Mouse (Mus musculus) kidney, embryonic 15.5 days (tissue): ENCODE data around the gene Mdn1. TPM values are rescaled to one million over a fixed set of nuclear protein-coding genes. Genes with fewer than 3 reads are reported as not detected.

ENCODE experiments used
- ATAC-seq: fragments of 200-750 bp; cut with Nextera tagmentation; replicated peaks from 2 replicates; pipeline ENCODE4 v1.8.0; 2017; ENCODE audit warnings: moderate TSS enrichment; ENCODE audit not compliant: low FRiP score
- H3K27ac ChIP-seq: fragments of 300-500 bp; sonication (generic); 2 replicates; pipeline ENCODE4 v1.5.1; 2015; ENCODE audit warnings: mild to moderate bottlenecking, inconsistent platforms
- H3K27me3 ChIP-seq: fragments of 300-500 bp; sonication (generic); 2 replicates; pipeline ENCODE4 v1.6.1; 2015; ENCODE audit warnings: inconsistent platforms
- H3K36me3 ChIP-seq: fragments of 300-500 bp; sonication (generic); 2 replicates; pipeline ENCODE4 v1.6.1; 2015; ENCODE audit warnings: inconsistent platforms
- H3K4me1 ChIP-seq: fragments of 300-500 bp; sonication (generic); 2 replicates; pipeline ENCODE4 v1.6.1; 2015; ENCODE audit warnings: inconsistent platforms
- H3K4me2 ChIP-seq: fragments of 300-500 bp; sonication (generic); 2 replicates; pipeline ENCODE4 v1.6.1; 2015; ENCODE audit warnings: moderate library complexity, mild to moderate bottlenecking, inconsistent platforms
- H3K4me3 ChIP-seq: fragments of 300-500 bp; sonication (generic); replicated peaks from 2 replicates; pipeline ENCODE4 v1.5.1; 2015; ENCODE audit warnings: mild to moderate bottlenecking, inconsistent platforms
- H3K9ac ChIP-seq: fragments of 300-500 bp; sonication (generic); 2 replicates; pipeline ENCODE4 v1.6.1; 2015; ENCODE audit warnings: mild to moderate bottlenecking, inconsistent platforms
- H3K9me3 ChIP-seq: fragments of 300-500 bp; sonication (generic); replicated peaks from 2 replicates; pipeline ENCODE4 v1.6.1; 2016; ENCODE audit warnings: inconsistent platforms
- WGBS: fragments of 180-500 bp; shearing (Covaris S2); methylation state at CpG from one replicate; pipeline ENCODE4 v1.1.7; 2015; ENCODE audit warnings: mixed read lengths; 5-methylcytosine and 5-hydroxymethylcytosine counted together
- polyA plus RNA-seq: library from polyadenylated mRNA; unstranded; fragments of >200 nt; fragmentation: Nextera tagmentation; extraction: Ambion mirVana; gene quantifications from 2 replicates; pipeline ENCODE4 v1.2.1, GENCODE M21; 2015

Mdn1 gene
- polyA plus RNA-seq, 1 experiment from 2014 or later: 16.0 TPM

DNA sequence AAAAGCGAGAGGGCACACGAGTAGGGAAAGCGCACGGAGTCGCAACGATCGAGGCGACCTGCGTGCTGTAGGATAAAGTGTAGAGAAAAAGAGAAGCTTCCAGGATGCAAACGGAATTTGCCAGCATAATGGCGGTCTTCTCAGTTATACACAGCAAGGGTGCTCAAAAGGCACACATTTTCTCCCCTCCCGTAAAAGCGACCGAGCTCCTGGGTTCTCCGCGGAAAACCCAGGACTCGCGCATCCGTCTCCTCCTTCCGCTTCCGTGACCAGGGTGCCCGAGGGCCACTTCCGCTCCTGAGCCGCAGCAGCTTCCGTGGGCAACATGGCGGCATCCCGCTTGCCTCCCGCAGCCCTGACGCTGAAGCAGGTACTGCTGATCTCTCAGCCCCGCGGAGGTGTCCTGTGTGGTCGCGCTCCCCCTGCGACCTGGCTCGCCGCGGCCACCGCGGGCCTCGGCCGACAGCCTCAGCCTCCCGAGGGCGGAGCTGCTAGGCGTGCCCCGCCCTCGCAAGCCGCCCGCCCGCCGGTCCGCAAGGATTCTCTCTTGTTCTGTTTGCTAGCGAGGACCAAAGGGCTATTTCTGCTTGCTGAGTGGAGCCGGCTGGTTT, 143.2 kb downstream of the Mdn1 start, which contains the start of gene Lyrm2:
TSS of gene Lyrm2 (plus strand) at position 288 of the 611 bp plus-strand sequence.
- H3K9me3 ChIP-seq: no peaks in the 10 kb centered on the region
- H3K27ac ChIP-seq: peak within 1 kb of the TSS; percentile 100
- peak; percentile 96 for ATAC-seq
- H3K4me2 ChIP-seq: peak within 1 kb of the TSS; percentile 72
- peak within 1 kb of the TSS; percentile 86 for H3K4me3 ChIP-seq
- H3K27me3 ChIP-seq: no peaks in the 10 kb centered on the region
- peak within 1 kb of the TSS; percentile 76 for H3K9ac ChIP-seq
- peaks cover 10% of the 10 kb centered on the region; the same call in 1 of the 2 replicates for H3K36me3 ChIP-seq
- WGBS: under 1% methylated on average over 53 of the region's 53 CpGs
- peaks cover 7% of the 10 kb centered on the region for H3K4me1 ChIP-seq

- Histone ChIP-seq H3K4me2 (peak overlapping the region; percentile 72), H3K4me1 (peaks cover 7% of the 10 kb centered on the region), H3K27me3 (no peaks in the 10 kb centered on the region), H3K4me3 (peak overlapping the region; percentile 86), H3K36me3 (peaks cover 10% of the 10 kb centered on the region; the same call in 1 of the 2 replicates), H3K9me3 (no peaks in the 10 kb centered on the region), H3K27ac (peak overlapping the region; percentile 100), H3K9ac (peak overlapping the region; percentile 76)
- peak; percentile 37; the same call in 1 of the 2 replicates for ATAC-seq
- WGBS: 11% methylated on average over 9 of the region's 9 CpGs
These were observed 143.8 kb downstream of the Mdn1 start for GRCm38 (mm10) chr4:32800577-32801170.

- no peaks in the 10 kb centered on the region for H3K27me3 ChIP-seq
- 77% methylated on average over 5 of the region's 5 CpGs for WGBS
- no peaks in the 10 kb centered on the region for H3K4me1 ChIP-seq
- no peak overlapping the region for H3K9ac ChIP-seq
- no peak overlapping the region for H3K4me2 ChIP-seq
- H3K36me3 ChIP-seq: peaks cover 3% of the 10 kb centered on the region; the same call in 1 of the 2 replicates
- no peak overlapping the region for H3K27ac ChIP-seq
- ATAC-seq: no peak
- no peak overlapping the region for H3K4me3 ChIP-seq
- no peaks in the 10 kb centered on the region for H3K9me3 ChIP-seq
These were observed 160.6 kb downstream of the Mdn1 start for GRCm38 (mm10) chr4:32817478-32817877.

DNA sequence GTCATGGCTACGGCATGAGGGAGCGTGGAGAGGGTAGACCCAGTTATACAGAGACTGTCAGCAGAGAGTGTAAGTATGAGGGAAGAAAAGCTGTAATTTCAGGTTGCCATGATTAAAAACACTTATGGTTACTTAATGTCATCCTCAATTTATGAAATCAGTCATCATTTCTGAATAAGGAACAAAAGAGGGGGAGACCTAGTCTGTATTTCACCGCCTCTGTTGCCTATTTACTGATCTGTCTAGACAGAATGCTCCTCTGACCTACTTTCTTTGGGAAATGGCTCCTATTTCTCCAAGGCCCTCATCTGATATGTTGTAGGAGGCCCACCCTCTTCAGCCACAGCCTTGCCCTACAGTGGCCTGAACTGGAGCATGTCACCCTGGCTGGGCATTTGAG, 163.8 kb downstream of the Mdn1 start:
- no peaks in the 10 kb centered on the region for H3K9me3 ChIP-seq
- WGBS: 90% methylated on average over 3 of the region's 3 CpGs
- H3K27me3 ChIP-seq: no peaks in the 10 kb centered on the region
- no peak overlapping the region for H3K4me2 ChIP-seq
- H3K27ac ChIP-seq: no peak overlapping the region
- no peak for ATAC-seq
- H3K9ac ChIP-seq: no peak overlapping the region
- H3K4me3 ChIP-seq: no peak overlapping the region
- no peaks in the 10 kb centered on the region for H3K4me1 ChIP-seq
- no peaks in the 10 kb centered on the region; the same call in 1 of the 2 replicates for H3K36me3 ChIP-seq

GRCm38 (mm10) chr4:32824254-32824653, 167.3 kb downstream of the Mdn1 start:
- 58% methylated on average over 8 of the region's 8 CpGs for WGBS
- no peak overlapping the region for H3K9ac ChIP-seq
- ATAC-seq: no peak
- no peak overlapping the region for H3K4me2 ChIP-seq
- no peaks in the 10 kb centered on the region; the same call in 1 of the 2 replicates for H3K36me3 ChIP-seq
- H3K4me1 ChIP-seq: peaks cover 16% of the 10 kb centered on the region
- no peak overlapping the region for H3K4me3 ChIP-seq
- H3K27ac ChIP-seq: no peak overlapping the region
- H3K27me3 ChIP-seq: no peaks in the 10 kb centered on the region
- H3K9me3 ChIP-seq: no peaks in the 10 kb centered on the region

Other genes starting within 250 kb of the Mdn1 start
- gene Gja10, start 54.4 kb upstream of the Mdn1 start, polyA plus RNA-seq: 0.09 TPM in 1 of 2 replicates, not detected in the other
- gene Casp8ap2, start 41.7 kb upstream of the Mdn1 start, polyA plus RNA-seq: 56.4 and 64.7 TPM in 2 replicates
- 112 and 115 TPM in 2 replicates for gene Lyrm2, start 143.1 kb downstream of the Mdn1 start, polyA plus RNA-seq